In genomic region chr4:41407353-41407752, GRCm38 (mm10) we compare ENCODE assay signal across 13 mouse cellular contexts.
"Had no signal": no experiment of that assay in that cellular context is flagged by ENCODE, and none has a peak within 500 bp of the region (broad histone marks: within the 10 kb centered on the region; RNA-seq: fewer than 3 reads in every experiment).

No protein-coding gene starts in this region.

- DNase-seq: lung, adult 18-20 months; lung, embryonic 14.5 days; lung, postnatal 10 days; lung, postnatal 4 days; right cerebral cortex, postnatal 14 days; spleen, adult 18-20 months; thymus, adult 18-20 months; thymus, postnatal 14 days; thymus, postnatal 36 days had no signal

- H3K9me3 ChIP-seq: midbrain, embryonic 13.5 days; midbrain, embryonic 15.5 days; neural tube, embryonic 12.5 days had no signal

- H3K36me3 ChIP-seq: midbrain, embryonic 15.5 days had no signal

- H3K4me3 ChIP-seq: megakaryocyte, embryonic 14.5 days; midbrain, embryonic 13.5 days; midbrain, embryonic 15.5 days; neural tube, embryonic 12.5 days had no signal

- ATAC-seq: midbrain, embryonic 13.5 days; midbrain, embryonic 15.5 days had no signal

- H3K4me1 ChIP-seq: megakaryocyte, embryonic 14.5 days; midbrain, embryonic 13.5 days; midbrain, embryonic 15.5 days; neural tube, embryonic 12.5 days had no signal

- H3K27ac ChIP-seq: midbrain, embryonic 13.5 days; midbrain, embryonic 15.5 days; neural tube, embryonic 12.5 days had no signal

- H3K27me3 ChIP-seq: megakaryocyte, embryonic 14.5 days; midbrain, embryonic 13.5 days; midbrain, embryonic 15.5 days; neural tube, embryonic 12.5 days had no signal
